Mouse (Mus musculus): ENCODE measurements around the gene Lypd9. TPM values are rescaled to one million over a fixed set of nuclear protein-coding genes. Genes with fewer than 3 reads are reported as not detected.

The Lypd9 gene
- polyA plus RNA-seq, 1 experiment from 2014 or later, result not detected

DNA sequence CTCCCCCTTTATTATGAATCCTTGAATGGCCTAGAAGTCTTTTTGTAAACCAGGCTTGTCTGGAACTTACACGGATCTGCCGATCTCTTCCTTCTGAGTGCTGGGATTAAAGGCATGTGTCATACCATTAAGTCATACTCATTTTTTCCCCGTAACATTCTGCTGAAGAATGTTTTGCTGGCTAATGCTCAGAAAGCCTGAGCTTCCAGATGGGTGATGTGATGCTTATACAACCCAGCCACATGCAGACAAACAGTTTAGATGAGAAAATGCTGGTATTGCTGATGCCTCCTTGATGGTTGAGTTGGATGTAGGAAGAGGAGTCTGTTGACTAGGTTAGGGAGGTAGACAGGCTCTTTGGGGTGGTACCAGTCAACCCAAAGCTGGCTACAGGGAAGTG, 34.4 kb downstream of the Lypd9 start:
- H3K9ac ChIP-seq (replicated peaks; ENCODE audit: low read length), result no peak overlapping the region
- no peaks in the 10 kb centered on the region for H3K4me1 ChIP-seq (ENCODE audit: insufficient read depth, low read length)
- H3K27me3 ChIP-seq (ENCODE audit: insufficient read depth, low read length), result no peaks in the 10 kb centered on the region
- no peak overlapping the region for H3K27ac ChIP-seq (ENCODE audit: low read length)
- no peak overlapping the region for H3K4me3 ChIP-seq (ENCODE audit: low read length)
- H3K36me3 ChIP-seq (ENCODE audit: insufficient read depth, low read length), result no peaks in the 10 kb centered on the region
- WGBS, result 73% methylated on average over 3 of the region's 3 CpGs
- no peaks in the 10 kb centered on the region for H3K9me3 ChIP-seq (ENCODE audit: low read length)
- H3K4me2 ChIP-seq (replicated peaks; ENCODE audit: low read depth, low read length), result no peak overlapping the region
- no peak for ATAC-seq (ENCODE audit: low FRiP score, low TSS enrichment)

GRCm38 (mm10) chr11:58408066-58408465, 44.7 kb downstream of the Lypd9 start:
- no peak overlapping the region for H3K4me3 ChIP-seq (ENCODE audit: low read length)
- H3K9ac ChIP-seq (replicated peaks; ENCODE audit: low read length), result no peak overlapping the region
- H3K4me1 ChIP-seq (ENCODE audit: insufficient read depth, low read length), result no peaks in the 10 kb centered on the region
- H3K36me3 ChIP-seq (ENCODE audit: insufficient read depth, low read length), result no peaks in the 10 kb centered on the region
- H3K27ac ChIP-seq (ENCODE audit: low read length), result no peak overlapping the region
- no peak overlapping the region for H3K4me2 ChIP-seq (replicated peaks; ENCODE audit: low read depth, low read length)
- 79% methylated on average over 3 of the region's 3 CpGs for WGBS
- ATAC-seq (ENCODE audit: low FRiP score, low TSS enrichment), result no peak
- H3K27me3 ChIP-seq (ENCODE audit: insufficient read depth, low read length), result no peaks in the 10 kb centered on the region
- no peaks in the 10 kb centered on the region for H3K9me3 ChIP-seq (ENCODE audit: low read length)

GRCm38 (mm10) chr11:58400655-58401054, 52.1 kb downstream of the Lypd9 start:
- no peak overlapping the region for H3K4me3 ChIP-seq (ENCODE audit: low read length)
- no peak overlapping the region for H3K4me2 ChIP-seq (replicated peaks; ENCODE audit: low read depth, low read length)
- H3K9me3 ChIP-seq (ENCODE audit: low read length), result no peaks in the 10 kb centered on the region
- H3K4me1 ChIP-seq (ENCODE audit: insufficient read depth, low read length), result no peaks in the 10 kb centered on the region
- WGBS, result 69% methylated on average over 5 of the region's 5 CpGs
- H3K27me3 ChIP-seq (ENCODE audit: insufficient read depth, low read length), result no peaks in the 10 kb centered on the region
- no peak overlapping the region for H3K27ac ChIP-seq (ENCODE audit: low read length)
- no peaks in the 10 kb centered on the region for H3K36me3 ChIP-seq (ENCODE audit: insufficient read depth, low read length)
- no peak overlapping the region for H3K9ac ChIP-seq (replicated peaks; ENCODE audit: low read length)
- ATAC-seq (ENCODE audit: low FRiP score, low TSS enrichment), result no peak

DNA sequence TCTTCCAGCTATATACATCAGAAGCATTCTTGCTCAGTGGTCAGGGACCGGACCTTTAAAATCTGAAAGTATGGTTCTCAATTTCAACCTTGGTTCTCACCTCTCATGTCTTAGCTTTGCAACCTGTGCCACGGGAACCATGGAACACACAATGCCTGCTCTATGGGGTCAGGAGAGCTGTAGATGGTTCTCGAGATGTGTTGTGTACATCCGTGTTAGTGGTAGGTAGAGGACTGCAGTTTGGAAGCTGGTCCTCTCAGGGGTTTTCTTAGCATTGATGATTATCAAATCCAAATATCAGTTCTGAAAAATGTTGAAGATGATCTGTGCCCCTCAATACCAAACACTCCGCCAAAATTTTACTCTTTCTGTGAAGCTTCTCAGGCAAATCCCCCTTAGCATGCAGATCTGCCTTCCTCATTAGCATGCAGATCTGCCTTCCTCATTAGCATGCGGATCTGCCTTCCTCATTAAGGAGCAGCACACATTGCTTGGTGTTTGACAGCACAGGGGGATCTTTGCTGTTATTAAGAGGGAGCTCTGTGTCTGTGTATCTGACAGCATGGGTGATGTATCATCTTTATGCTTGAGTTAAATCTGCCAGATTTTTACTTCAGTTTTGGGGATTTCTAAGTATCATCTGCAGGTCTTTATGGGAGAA, 52.6 kb downstream of the Lypd9 start:
- H3K36me3 ChIP-seq (ENCODE audit: insufficient read depth, low read length), result no peaks in the 10 kb centered on the region
- H3K27me3 ChIP-seq (ENCODE audit: insufficient read depth, low read length), result no peaks in the 10 kb centered on the region
- H3K4me1 ChIP-seq (ENCODE audit: insufficient read depth, low read length), result no peaks in the 10 kb centered on the region
- 61% methylated on average over 6 of the region's 6 CpGs for WGBS
- H3K4me3 ChIP-seq (ENCODE audit: low read length), result no peak overlapping the region
- no peaks in the 10 kb centered on the region for H3K9me3 ChIP-seq (ENCODE audit: low read length)
- no peak overlapping the region for H3K9ac ChIP-seq (replicated peaks; ENCODE audit: low read length)
- H3K27ac ChIP-seq (ENCODE audit: low read length), result no peak overlapping the region
- ATAC-seq (ENCODE audit: low FRiP score, low TSS enrichment), result no peak
- no peak overlapping the region for H3K4me2 ChIP-seq (replicated peaks; ENCODE audit: low read depth, low read length)

Other genes with a start within 250 kb of the Lypd9 start
- gene 4930438A08Rik, start 178.1 kb downstream of the Lypd9 start, polyA plus RNA-seq (2015; fragmentation: Nextera tagmentation; extraction: Ambion mirVana), result not detected in 2 replicates
- 30.1 and 33.3 TPM in 2 replicates for gene Zfp692, start 145.9 kb downstream of the Lypd9 start, polyA plus RNA-seq (2015; fragmentation: Nextera tagmentation; extraction: Ambion mirVana)
- gene Zfp672, start 122.6 kb downstream of the Lypd9 start, polyA plus RNA-seq (2015; fragmentation: Nextera tagmentation; extraction: Ambion mirVana), result 40.9 and 43.8 TPM in 2 replicates
- gene Sh3bp5l, start 122.2 kb downstream of the Lypd9 start, polyA plus RNA-seq (2015; fragmentation: Nextera tagmentation; extraction: Ambion mirVana), result 41.2 and 41.8 TPM in 2 replicates
- 0.21 and 0.27 TPM in 2 replicates for gene Lypd8, start 73.9 kb downstream of the Lypd9 start, polyA plus RNA-seq (2015; fragmentation: Nextera tagmentation; extraction: Ambion mirVana)
- gene 1810065E05Rik, start 31.8 kb downstream of the Lypd9 start, polyA plus RNA-seq (2015; fragmentation: Nextera tagmentation; extraction: Ambion mirVana), result not detected in 2 replicates
- gene Gm12253, start 20.4 kb downstream of the Lypd9 start, polyA plus RNA-seq (2015; fragmentation: Nextera tagmentation; extraction: Ambion mirVana), result not detected in 2 replicates
- gene Olfr30, start 9.3 kb upstream of the Lypd9 start, polyA plus RNA-seq (2015; fragmentation: Nextera tagmentation; extraction: Ambion mirVana), result not detected in 2 replicates
- gene Olfr332, start 39.6 kb upstream of the Lypd9 start, polyA plus RNA-seq (2015; fragmentation: Nextera tagmentation; extraction: Ambion mirVana), result not detected in 2 replicates
- not detected in 2 replicates for gene Olfr331, start 49.6 kb upstream of the Lypd9 start, polyA plus RNA-seq (2015; fragmentation: Nextera tagmentation; extraction: Ambion mirVana)
- gene Olfr330, start 81.9 kb upstream of the Lypd9 start, polyA plus RNA-seq (2015; fragmentation: Nextera tagmentation; extraction: Ambion mirVana), result not detected in 2 replicates
- gene Olfr329-ps, start 93.5 kb upstream of the Lypd9 start, polyA plus RNA-seq (2015; fragmentation: Nextera tagmentation; extraction: Ambion mirVana), result not detected in 2 replicates
- gene Olfr328, start 102.7 kb upstream of the Lypd9 start, polyA plus RNA-seq (2015; fragmentation: Nextera tagmentation; extraction: Ambion mirVana), result 0.14 TPM in 1 of 2 replicates, not detected in the other
- gene Olfr224, start 117.6 kb upstream of the Lypd9 start, polyA plus RNA-seq (2015; fragmentation: Nextera tagmentation; extraction: Ambion mirVana), result not detected in 2 replicates
- gene Olfr325, start 124.8 kb upstream of the Lypd9 start, polyA plus RNA-seq (2015; fragmentation: Nextera tagmentation; extraction: Ambion mirVana), result not detected in 2 replicates
- not detected in 2 replicates for gene Olfr324, start 142.2 kb upstream of the Lypd9 start, polyA plus RNA-seq (2015; fragmentation: Nextera tagmentation; extraction: Ambion mirVana)
- gene 2210407C18Rik, start 163.2 kb upstream of the Lypd9 start, polyA plus RNA-seq (2015; fragmentation: Nextera tagmentation; extraction: Ambion mirVana), result not detected in 2 replicates
- not detected in 2 replicates for gene Olfr323, start 177.6 kb upstream of the Lypd9 start, polyA plus RNA-seq (2015; fragmentation: Nextera tagmentation; extraction: Ambion mirVana)
- 0.10 TPM in 1 of 2 replicates, not detected in the other for gene Trim58, start 187.5 kb upstream of the Lypd9 start, polyA plus RNA-seq (2015; fragmentation: Nextera tagmentation; extraction: Ambion mirVana)
- 0.04 and 0.12 TPM in 2 replicates for gene Olfr322, start 205.9 kb upstream of the Lypd9 start, polyA plus RNA-seq (2015; fragmentation: Nextera tagmentation; extraction: Ambion mirVana)
- gene Olfr320, start 228.2 kb upstream of the Lypd9 start, polyA plus RNA-seq (2015; fragmentation: Nextera tagmentation; extraction: Ambion mirVana), result 0.05 TPM in 1 of 2 replicates, not detected in the other
- gene Olfr319, start 246.2 kb upstream of the Lypd9 start, polyA plus RNA-seq (2015; fragmentation: Nextera tagmentation; extraction: Ambion mirVana), result not detected in 2 replicates

All from kidney, embryonic 16.5 days (tissue).